16 mouse cellular contexts compared by ENCODE assay signal in genomic region chr16:31655531-31655930, GRCm38 (mm10). TPM values are rescaled to one million over a fixed set of nuclear protein-coding genes. Genes with fewer than 3 reads are reported as not detected.
DNase-seq lines count a peak whose midpoint lies in the region.
"Had no signal": no experiment of that assay in that cellular context is flagged by ENCODE, and none has a peak within 500 bp of the region (broad histone marks: within the 10 kb centered on the region; RNA-seq: fewer than 3 reads in every experiment).

No protein-coding gene starts in this region.

- DNase-seq in adrenal gland, adult 2 months: peak; percentile 73
- DNase-seq in adrenal gland, postnatal 4 days (ENCODE audit: low spot score in 2 of 2): no peak
- DNase-seq in 3134 (ENCODE audit: extremely low read depth, insufficient read length, low spot score) (peak; percentile 19), NIH3T3 (ENCODE audit: low read depth) (peak; percentile 59)
- DNase-seq in adrenal gland, postnatal 14 days: peak; percentile 59
- no peak for DNase-seq in retina, embryonic 14.5 days (ENCODE audit: low spot score)
- DNase-seq in lung, postnatal 14 days: no peak
- DNase-seq: B cell, adult 2 months; cerebellum, adult 8-10 months; cerebellum, postnatal 14 days; embryo, embryonic 11 days; gastrocnemius, adult 2 months; gastrocnemius, postnatal 25 days; heart, adult 18-20 months; heart, postnatal 10 days; kidney, adult 11 months had no signal

RNA-seq across cellular contexts. Expression of gene Dlg1, which starts 7.7 kb away (rescaled TPM):
- 100 to 1,000 TPM in 1 of 2 experiments, 10 to 100 TPM in 1; 68.4 to 102 TPM for total RNA-seq in adrenal gland, adult 2 months (2021)
- polyA plus RNA-seq in adrenal gland, adult 2 months (2012; rRNA removed): 7.9 and 12.0 TPM in 2 replicates
- total RNA-seq in adrenal gland, postnatal 4 days (2021): 10 to 100 TPM; 65.4 to 78.0 TPM
- total RNA-seq in adrenal gland, postnatal 14 days (2021): 94.7 and 96.5 TPM in 2 replicates

Comparison
In these comparisons a context has a peak if more than half of its experiments do, and no peak if none do; other contexts are left out.
1. DNase-seq: peak in adrenal gland, adult 2 months (single experiment), 3134 (single experiment), NIH3T3 (single experiment) and adrenal gland, postnatal 14 days (single experiment); none in adrenal gland, postnatal 4 days (0 of 2), retina, embryonic 14.5 days (single experiment) and lung, postnatal 14 days (single experiment).